Mouse (Mus musculus) activated CD4-positive, CD25-positive, alpha-beta regulatory T cell, adult 4 months (primary cell): ENCODE measurements around the gene Spats2. TPM values are rescaled to one million over a fixed set of nuclear protein-coding genes. Genes with fewer than 3 reads are reported as not detected.

ENCODE experiments used
- ATAC-seq: one replicate; pipeline ENCODE4 v1.8.0; 2017
- polyA plus RNA-seq, 2 experiments: library from polyadenylated mRNA; unstranded; fragments of 100-300 nt; shearing (Covaris generic); gene quantifications; one replicate each; pipeline ENCODE4 v1.2.1; 2017

Spats2 gene
- polyA plus RNA-seq, 2 experiments from 2014 or later, result not detected

DNA sequence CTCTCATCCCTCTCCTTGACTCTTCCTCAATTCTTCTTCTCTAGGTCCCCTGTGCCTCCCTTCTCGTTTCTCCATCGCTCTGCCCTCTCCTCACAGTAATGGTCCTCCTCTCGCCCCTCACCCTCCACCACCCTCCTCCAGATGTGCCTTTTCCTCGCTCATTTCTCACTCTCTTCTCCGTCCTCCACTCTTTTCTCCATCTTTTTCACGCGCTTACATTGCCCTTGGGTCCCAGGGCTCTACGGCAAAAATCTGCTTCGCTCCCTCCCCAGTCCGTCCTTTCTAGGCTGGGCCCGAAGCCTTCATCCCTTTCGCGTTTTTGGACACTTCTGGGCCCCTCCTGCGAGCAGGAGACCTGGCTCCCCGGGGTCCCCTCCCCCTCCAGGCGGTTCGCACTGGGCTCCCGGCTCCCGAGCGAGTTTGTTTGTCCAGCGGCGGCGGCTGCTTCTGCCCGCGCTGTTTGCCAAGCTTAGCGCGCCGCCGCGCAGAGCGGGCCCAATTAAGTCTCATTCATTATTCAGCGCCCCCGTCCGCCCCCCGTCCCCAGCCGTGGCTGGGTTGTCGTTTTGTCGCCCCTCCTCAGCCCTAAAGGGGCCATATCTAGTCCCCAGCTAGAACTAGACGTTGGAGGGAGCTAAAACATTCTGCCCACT, 27.8 kb upstream of the Spats2 start:
- ATAC-seq, result no peak

DNA sequence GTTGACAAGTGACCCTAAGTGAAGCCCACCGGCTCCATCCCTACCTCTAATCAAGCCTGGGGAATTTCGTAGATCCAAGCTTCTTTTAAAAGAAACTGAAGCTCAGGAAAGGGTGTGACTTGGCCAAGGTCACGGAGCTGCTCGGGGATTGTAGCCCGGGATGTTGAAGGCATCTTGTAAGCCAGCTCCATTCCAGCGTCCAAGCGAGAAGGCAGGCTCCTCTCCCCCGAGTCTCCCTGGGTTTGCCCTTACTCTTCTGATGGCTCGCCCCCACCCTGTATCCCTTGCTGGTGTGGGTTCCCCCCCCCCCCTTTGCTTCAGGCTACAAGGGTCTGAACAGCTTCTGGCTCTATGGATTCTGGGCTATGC, 27.2 kb upstream of the Spats2 start:
- no peak for ATAC-seq

DNA sequence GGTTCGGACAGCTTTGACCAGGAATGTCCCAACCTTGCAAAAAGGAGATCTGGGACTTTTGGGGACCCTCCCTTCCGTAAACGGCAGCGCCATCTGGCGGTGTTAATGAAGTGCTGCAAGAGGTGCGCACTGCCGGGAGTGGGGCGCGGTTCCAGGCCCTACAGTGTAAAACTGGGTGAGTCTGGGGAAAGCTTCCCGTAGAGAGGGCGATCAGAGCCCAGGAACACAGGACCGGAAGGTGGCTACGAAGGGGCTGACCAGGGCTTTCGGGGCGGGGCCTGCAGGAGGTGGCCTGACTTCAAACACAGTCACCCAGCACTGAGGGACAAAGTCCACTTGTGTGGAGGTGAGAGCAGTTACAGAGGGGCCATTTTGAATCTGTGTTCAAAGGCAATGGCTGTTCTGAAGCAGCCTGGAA, 26.6 kb upstream of the Spats2 start:
- ATAC-seq, result no peak

DNA sequence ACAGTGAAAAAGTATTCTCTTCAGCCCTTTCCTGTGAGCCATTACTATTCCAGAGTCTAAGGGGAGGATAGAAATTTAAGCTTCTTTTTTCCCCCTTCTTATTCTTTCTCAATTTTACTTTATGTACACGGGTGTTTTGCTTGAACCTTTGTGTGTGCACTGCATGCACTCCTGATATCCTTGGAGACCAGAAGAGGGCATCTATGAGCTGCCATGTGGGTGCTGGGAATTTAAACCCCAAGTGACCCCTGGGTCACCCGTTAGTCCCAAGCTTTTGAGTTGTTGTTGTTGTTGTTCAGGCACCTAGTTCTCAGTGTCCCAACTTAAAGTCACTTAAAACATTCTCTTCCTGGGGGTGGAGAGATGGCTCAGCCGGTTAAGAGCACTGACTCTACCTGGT, 25.7 kb upstream of the Spats2 start:
- no peak for ATAC-seq

DNA sequence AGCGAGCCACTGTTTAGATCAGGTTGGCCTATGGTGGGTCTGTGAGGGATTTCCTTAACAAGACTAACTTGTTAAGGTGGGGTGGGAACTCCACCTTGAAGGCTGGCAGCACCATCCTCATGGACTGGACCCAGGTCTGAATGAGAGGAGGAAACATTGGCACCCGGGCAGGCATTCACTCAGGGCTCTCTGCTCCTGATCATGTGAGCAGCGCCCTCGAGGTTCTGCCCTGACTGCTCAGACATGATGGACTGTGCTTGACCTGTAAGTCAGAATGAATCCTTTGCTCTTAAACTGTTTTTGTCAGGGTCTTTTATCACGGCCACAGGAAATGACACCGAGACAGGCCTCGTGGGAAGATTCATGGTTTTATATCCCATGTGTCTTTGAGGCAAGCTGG, 20.5 kb upstream of the Spats2 start:
- ATAC-seq, result no peak

DNA sequence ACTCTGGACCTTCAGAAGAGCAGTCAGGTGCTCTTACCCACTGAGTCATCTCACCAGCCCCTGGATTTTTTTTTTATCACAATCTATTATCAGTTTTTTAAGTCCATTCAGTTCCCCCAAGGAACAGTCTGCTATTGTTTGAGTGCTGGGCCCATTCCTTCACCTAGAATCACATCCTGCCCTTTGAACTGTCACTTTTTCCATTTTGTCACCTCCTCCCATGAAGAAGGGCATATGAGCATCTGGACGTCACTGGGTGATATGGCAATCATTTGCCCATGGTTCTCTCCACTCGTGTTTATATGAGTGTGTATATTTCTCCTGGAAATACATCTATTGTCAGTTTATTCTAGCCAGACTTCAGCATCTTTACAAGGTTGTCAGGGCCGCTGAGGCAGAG, 17.9 kb upstream of the Spats2 start:
- no peak for ATAC-seq

DNA sequence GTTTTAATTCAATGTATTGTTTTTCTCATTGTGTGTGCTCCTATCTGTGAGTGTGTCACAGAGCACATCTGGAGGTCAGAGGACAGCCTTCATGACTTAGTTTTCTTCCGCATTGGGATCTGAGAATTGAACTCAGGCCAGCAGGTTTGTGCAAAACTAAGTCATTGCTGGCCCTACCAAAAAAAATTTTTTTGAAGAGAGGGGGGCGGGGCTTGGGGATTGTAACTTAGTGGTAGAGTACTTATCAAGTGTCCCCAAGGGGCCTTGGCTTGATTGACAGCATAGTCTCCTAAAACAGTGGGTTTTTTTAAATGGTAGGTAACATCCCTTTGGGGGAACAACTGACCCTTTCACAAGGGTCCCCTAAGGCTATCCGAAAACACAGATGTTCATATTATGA, 14.6 kb upstream of the Spats2 start:
- ATAC-seq, result no peak

DNA sequence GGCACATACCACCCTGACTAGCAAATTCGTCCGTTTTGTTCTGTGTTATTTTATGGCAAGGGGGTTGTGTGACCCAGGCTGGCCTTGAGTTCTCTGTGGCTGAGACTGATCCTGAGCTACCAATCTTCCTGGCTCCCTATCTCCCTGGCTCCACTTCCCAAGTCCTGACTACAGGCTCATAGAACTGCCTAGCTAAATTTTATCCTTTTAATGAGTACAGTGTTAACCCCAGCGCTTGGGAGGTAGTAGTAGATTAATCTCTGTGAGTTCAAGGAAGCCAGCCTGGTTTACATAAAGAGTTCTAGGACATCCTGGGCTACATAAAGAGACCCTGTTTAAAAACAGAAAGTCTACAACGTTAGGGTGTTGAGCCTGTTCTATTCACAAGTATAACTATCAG, 13.9 kb upstream of the Spats2 start:
- ATAC-seq, result no peak

DNA sequence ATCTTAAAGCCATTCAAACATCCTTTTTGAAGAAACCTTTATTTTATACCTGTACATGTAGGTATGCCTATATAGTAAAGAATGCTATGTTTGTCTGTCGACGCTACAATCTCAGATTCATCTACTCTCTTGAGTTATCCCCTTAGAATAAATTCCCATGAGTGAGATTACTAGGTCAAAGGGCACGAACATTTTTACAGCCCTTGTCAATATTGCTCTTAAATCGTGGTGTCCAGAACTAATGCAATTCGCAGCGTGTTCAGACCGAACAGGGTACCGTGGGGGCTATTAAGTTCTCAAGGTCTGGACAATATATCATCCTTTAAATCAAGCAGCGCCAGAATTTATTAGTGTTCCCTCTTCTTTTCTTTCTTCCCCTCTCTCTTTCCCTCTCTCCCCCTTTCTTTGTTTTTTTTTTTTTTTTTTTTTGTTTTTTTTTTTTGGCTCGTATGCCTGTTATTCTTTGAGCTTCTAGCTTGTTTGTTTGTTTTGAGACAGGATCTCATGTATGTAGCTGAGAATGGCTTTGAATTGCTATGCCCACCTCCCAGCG, 12.8 kb upstream of the Spats2 start:
- no peak for ATAC-seq

DNA sequence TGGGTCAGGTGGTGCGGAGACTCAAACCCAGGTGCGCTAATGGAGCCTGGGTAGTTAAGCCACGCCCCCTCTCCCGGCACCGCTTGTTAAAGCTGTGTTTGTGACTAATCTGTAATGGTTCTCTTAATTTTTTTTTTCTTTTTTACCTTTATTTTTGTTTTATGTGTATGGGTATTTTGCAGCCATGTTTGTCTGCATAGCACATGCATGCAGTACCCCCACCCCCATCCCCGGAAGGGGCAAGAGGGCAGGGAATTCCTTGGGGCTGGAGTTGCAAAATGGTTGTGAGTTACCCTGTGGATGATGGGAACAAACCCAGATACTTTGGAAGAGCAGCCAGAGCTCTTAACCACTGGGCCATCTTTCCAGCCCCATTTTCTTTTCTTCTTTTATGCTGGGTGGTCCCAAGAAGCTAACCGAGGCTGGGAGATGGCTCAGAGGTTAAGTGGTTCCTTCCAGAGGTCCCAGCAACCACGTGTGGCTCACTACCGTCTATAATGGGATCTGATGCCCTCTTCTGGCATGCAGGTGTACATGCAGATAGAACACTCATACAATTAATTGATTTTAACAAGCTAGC, 12.2 kb upstream of the Spats2 start:
- ATAC-seq, result no peak

DNA sequence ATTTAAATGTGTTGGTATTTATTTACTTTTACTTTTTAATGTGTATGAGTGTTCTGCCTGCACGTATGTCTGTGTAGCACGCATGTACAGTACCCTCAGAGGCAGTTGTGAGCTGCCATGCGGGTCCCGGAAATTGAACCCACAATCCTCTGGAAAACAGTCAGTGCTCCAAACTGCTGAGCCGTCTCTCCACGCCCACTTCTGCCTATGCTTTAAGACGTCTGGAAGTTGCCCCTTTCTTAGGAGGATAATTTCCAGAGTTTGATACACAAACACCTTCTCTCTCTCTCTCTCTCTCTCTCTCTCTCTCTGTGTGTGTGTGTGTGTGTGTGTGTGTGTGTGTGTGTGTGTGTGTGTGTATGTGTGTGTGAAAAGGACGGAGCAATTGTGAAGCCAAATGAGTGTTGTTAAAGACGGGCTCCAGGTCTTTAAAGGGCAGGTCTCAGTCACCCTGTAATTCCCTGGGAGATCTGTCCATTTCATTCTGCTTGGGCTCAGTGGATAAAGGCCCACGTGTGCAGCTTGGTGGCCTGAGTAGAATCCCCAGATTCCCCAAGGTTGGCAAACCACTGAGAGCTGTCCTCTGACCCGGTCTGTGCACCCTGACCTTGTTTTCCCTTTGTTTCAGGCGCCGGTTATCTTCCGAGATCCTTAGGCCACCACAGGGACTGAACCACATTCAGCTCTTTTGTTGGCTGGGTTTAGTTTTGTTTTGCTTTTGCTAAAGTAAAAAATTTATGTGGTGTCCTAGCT, 11.2 kb upstream of the Spats2 start:
- ATAC-seq, result no peak

DNA sequence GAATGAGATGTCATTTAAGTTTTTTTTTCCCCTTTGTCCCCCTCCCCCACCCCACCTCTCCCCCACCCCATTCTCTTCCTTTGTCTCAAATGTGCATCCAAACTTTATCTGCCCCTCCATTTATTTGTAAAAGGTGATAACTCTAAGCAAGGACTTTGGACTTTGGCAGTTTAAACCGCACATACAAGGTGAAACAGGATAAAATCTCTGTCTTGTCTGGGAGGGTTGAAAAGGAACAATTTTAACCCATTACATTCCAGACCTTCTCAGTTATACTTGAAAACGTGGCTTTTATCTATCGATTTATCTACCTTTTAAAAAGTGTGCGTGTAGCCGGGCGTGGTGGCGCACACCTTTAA, 10.7 kb upstream of the Spats2 start:
- no peak for ATAC-seq

DNA sequence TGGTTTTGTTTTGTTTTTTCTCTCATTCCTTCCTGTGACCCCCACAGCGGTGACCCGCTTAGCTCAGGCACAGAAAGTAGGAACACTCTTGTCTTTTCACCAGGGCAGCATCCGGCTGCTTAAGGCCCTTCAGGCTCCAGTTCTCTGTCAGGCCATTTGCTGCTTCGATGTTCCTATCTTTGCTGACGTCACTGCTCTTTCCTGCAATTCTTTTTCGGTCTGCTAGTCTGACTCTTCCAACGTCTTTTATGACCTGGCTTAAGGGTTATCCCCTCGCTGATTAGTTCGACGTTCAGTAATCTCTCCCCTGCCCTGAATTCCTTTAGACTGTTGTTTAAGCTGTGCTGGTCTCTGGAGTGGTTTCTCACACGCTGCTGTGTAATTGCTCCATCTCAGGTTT, 9.2 kb upstream of the Spats2 start:
- ATAC-seq, result no peak

DNA sequence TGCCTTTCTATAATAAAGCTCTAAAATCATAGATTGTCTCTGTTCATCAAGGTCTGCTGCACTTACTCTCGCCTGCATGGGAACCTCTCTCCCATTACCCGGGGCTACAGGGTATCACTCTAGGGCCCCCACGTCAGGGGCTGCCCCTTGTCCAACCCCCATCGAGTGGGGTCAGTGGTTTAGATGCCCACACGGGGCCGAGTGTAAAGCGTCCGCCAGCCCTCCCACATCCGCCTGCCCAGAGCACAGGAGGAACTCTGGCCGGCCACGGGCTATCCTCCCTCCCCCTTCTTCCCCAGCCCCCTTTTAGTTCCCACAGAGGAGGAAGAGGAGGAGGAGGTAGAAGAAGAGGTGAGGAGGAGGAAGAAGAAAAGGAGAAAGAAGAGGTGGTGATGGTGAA, 4.9 kb upstream of the Spats2 start:
- ATAC-seq, result no peak

DNA sequence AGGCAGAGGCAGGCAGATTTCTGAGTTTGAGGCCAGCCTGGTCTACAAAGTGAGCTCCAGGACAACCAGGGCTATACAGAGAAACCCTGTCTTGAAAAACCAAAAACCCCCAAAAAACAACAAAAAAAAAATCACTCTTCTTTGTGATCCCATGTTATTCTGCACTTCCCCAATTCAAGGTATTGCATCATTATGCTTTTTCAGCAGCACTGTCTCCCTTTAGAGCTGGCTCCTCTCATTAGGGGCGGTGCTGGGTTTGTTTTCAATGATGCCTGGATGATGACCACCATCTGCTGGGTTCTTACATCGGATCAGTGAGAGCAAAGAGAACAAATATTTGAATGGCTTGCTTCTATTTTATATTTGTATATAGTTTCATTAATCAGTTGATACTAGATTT, 3.1 kb upstream of the Spats2 start:
- ATAC-seq, result no peak

DNA sequence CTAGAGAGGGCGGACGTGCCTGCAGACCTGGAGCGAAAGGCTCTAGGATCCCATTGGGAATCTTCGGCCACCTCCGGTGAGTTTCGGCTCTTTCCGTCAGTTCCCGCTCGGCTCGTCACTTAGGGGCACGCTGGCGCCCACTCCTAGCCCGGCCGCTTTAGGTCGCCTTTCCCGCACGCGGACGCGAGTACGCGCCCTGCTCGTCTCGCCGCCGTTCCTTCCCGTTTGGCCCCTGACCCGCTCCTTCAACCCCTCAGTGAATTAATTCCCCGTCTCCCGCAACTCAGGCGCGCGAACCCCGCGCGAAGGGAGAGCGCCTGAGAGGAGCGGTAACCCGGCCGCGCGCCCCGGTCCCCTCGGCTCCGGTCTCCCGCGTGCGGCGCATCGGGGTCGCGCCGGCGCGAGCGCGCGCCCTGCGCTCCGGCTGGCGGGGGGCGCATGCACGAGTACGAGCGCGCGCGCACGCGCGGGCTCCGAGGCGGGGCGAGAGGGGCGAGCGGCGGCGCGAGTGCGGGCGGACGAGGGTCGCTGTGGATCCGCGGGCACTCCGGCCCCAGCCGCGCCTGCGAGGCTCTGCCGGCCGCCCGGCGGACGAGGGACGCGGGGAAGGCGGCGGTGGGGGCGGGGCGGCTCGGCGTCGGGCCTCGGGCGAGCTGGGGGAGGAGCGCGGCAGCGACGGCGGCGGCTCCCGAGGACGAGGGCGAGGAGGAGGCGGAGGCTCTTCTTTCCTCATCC, 532 bp downstream of the Spats2 start:
- no peak for ATAC-seq

DNA sequence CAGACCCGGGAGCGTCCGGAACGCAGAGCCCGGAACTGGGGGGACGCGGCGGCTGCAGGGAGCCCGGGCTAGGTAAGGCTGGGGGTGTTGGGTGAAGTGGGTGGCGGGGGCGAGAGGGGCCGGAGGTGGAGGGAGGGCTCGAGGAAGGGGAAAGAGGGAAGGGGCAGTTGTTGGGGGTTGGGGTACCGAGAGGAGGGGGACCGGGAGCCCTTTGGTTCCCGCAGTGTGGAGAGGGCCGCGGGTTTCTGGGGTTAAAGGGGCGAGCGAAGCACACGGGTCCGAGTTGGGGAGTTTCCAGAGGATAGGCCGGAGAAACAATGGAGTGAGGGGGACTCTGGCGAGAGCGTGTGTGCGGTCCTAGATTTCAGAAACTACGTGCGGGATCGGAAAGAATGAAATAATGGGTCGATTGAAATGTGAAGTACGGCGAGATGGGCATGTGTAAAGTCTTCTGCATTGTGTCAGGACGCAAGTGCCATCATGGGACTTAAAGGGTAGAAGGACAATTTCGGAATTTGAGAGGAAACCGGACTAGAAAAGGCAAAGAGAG, 1.2 kb downstream of the Spats2 start:
- ATAC-seq, result no peak

DNA sequence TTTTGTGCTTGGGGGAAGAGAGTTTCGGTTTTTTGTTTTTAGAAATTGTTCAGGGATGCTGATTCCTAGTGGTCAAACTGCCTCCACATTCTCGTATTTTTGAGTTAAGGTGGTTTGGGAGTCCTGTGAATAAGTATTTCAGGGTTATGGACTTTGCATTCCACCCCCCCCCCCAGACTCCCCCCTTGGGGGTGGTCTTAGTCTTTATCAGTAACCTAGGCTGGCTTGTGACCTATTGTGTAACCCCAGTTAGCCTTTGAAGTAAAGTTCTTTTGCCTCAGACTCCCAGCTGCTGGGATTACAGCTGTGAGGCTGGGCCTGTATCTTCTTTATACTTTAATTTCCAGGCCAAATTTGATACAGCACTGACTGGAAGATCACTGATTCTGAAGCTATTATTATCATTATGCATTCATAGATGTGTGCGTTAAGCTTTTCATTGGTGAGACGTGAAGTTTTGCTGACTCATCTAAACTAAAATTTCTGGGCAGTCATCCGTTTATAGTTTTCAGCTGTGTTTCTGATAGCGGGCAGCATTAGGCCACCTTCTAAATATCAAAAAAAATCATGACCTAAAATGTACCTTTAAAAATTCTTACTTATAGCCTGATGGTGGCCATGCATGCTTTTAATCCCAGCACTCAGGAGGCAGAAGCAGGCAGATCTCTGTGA, 2.3 kb downstream of the Spats2 start:
- ATAC-seq, result no peak

DNA sequence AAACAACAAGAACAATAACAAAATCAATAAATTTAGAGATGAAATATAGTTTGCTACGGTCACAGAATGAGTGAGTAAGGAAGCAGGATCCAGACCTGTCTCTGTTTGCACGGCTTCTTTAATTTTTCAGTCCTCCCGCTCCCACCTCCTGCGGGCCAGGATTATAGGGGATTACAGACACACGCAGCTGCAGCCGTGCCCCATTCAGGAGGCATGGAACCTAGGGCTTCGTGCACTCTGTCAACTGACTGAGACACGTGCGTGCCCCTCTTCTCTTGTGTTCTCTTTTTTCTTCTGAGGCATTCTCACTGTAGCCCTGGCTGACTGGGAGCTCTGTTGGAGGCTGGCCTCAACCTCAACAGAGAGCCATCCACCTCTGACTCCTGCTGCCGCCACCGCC, 3.7 kb downstream of the Spats2 start:
- no peak for ATAC-seq

DNA sequence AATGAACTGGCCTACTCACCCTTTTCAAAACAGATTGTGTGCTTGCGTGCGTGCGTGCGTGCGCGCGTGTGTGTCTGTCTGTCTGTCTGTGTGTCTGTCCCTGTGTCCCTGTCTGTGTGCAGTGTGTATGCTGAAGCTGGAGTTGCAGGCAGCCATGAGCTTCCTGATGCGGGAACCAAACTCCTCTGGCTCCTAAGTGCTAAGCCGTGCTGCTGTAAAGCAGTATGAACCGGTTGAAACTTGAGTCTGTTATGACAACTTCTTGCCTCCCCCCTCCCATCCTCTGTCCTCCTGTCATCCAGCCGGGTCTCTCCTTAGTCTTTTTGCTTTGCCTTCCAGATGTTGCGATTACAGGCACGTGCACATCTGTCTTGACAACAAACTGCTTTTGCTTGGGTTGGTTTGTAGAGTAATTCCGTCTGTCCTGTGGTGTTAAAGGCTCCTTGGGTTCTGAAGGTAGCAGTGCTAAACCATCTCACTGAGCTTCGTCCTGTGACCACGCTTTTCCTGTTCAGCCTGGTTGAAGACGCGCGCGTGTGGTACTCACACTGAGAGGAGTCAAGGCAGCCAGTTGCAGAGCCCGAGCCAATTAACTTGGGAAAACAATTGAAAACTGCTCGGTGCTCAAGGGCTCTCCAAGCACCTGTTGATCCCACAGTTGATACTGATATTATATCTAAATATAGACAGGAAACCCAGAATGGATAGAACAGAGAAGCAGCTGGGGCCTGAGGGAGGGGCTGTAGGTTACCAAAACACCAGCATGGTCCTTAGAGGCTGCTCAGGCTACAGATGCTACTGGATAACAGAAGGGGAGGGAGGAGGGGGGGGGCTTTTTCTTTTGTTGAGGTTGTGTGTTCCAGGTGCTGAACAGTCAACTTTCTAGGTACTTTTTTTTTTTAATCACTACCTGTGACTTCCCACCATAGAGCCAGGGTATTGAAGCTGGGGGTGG, 4.5 kb downstream of the Spats2 start:
- no peak for ATAC-seq

DNA sequence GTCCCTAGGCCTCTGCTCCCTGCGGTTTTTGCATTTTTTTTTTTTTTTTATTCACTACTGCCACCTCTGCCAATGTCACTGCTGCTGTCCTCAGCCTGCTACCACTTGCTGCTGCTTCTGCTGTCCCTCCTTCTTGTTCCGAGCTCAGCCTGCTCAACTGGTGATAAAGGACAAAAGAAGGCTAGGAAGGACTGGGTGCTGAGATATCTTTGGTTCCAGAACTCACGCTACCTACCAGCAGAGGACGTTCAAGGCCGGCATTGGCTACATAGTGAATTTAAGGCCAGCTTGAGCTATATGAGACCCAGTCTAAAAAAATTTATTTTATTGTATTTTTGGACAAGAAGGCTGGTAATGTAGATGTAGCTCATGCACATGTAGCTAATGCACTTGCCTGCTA, 12.7 kb downstream of the Spats2 start:
- no peak for ATAC-seq
